Mouse (Mus musculus): ENCODE measurements around the gene Kcnip1.

GRCm38 (mm10) chr11:33839049-33839448 is 153.9 kb downstream of the Kcnip1 start:
- TF ChIP-seq POLR2A (IDR thresholded peaks at IDR 0.05; ENCODE audit: low read depth, low read length) (no peak), CTCF (IDR thresholded peaks at IDR 0.05; ENCODE audit: extremely low read depth, insufficient read depth, insufficient read length, insufficient replicate concordance) (no peak)
